Mouse (Mus musculus) lung, embryonic 14.5 days (tissue): ENCODE measurements around the gene Tpd52l1. TPM values are rescaled to one million over a fixed set of nuclear protein-coding genes. Genes with fewer than 3 reads are reported as not detected.

Source experiments
- ATAC-seq: fragments of 200-750 bp; cut with Nextera tagmentation; 2 replicates; pipeline ENCODE4 v1.8.0; 2017; ENCODE audit warnings: mild to moderate bottlenecking, moderate TSS enrichment, moderate library complexity; ENCODE audit not compliant: insufficient read depth
- DNase-seq: peaks from one replicate; pipeline ENCODE4 v3.0.0-alpha.2; 2015
- H3K27ac ChIP-seq: fragments of 300-500 bp; sonication (generic); 2 replicates; pipeline ENCODE4 v1.5.1; 2014; ENCODE audit warnings: low read depth, mild to moderate bottlenecking, moderate library complexity
- H3K27me3 ChIP-seq: fragments of 300-500 bp; sonication (generic); 2 replicates; pipeline ENCODE4 v1.6.1; 2014; ENCODE audit warnings: low read length, control low read depth; ENCODE audit not compliant: insufficient read depth
- H3K36me3 ChIP-seq: fragments of 300-500 bp; sonication (generic); 2 replicates; pipeline ENCODE4 v1.6.1; 2014; ENCODE audit warnings: control low read depth; ENCODE audit not compliant: insufficient read depth
- H3K4me1 ChIP-seq: fragments of 300-500 bp; sonication (generic); 2 replicates; pipeline ENCODE4 v1.6.1; 2014; ENCODE audit warnings: antibody characterized with exemption, control low read depth; ENCODE audit not compliant: insufficient read depth
- H3K4me2 ChIP-seq: fragments of 300-500 bp; sonication (generic); 2 replicates; pipeline ENCODE4 v1.6.1; 2014; ENCODE audit warnings: mild to moderate bottlenecking
- H3K4me3 ChIP-seq: fragments of 300-500 bp; sonication (generic); 2 replicates; pipeline ENCODE4 v1.5.1; 2014; ENCODE audit warnings: low read depth, low read length
- H3K9ac ChIP-seq: fragments of 300-500 bp; sonication (generic); 2 replicates; pipeline ENCODE4 v1.6.1; 2014
- H3K9me3 ChIP-seq: fragments of 300-500 bp; sonication (generic); 2 replicates; pipeline ENCODE4 v1.6.1; 2016; ENCODE audit warnings: low read depth, low read length, control low read depth
- CTCF ChIP-seq: IDR thresholded peaks from 2 replicates; pipeline ENCODE4 v1.5.1; 2016; ENCODE audit warnings: antibody characterized with exemption, low read depth
- WGBS: fragments of 180-500 bp; shearing (Covaris S2); extraction: QIAGEN DNeasy Blood & Tissue Kit; methylation state at CpG from one replicate; pipeline ENCODE4 v1.1.7; 2014; 5-methylcytosine and 5-hydroxymethylcytosine counted together
- polyA plus RNA-seq: library from polyadenylated mRNA; unstranded; fragments of >200 nt; fragmentation: Nextera tagmentation; extraction: Ambion mirVana; gene quantifications from 2 replicates; pipeline ENCODE4 v1.2.1, GENCODE M21; 2014

Tpd52l1 gene
- polyA plus RNA-seq, 1 experiment from 2014 or later: 27.7 TPM

- no peaks in the 10 kb centered on the region for H3K9me3 ChIP-seq
- no peak overlapping the region for H3K27ac ChIP-seq
- no peak overlapping the region for H3K4me3 ChIP-seq
- H3K4me2 ChIP-seq: no peak overlapping the region
- no peaks in the 10 kb centered on the region for H3K36me3 ChIP-seq
- H3K9ac ChIP-seq: no peak overlapping the region
- 25% methylated on average over 1 of the region's 1 CpGs for WGBS
- ATAC-seq: no peak
- H3K4me1 ChIP-seq: no peaks in the 10 kb centered on the region
- DNase-seq: no peak
- TF ChIP-seq CTCF: no peak
- H3K27me3 ChIP-seq: no peaks in the 10 kb centered on the region
Observed at GRCm38 (mm10) chr10:31307024-31307598, 138.6 kb downstream of the Tpd52l1 start.

GRCm38 (mm10) chr10:31303446-31303845 is 142.3 kb downstream of the Tpd52l1 start:
- WGBS: 97% methylated on average over 2 of the region's 2 CpGs
- ATAC-seq: no peak

GRCm38 (mm10) chr10:31300292-31300691 is 145.5 kb downstream of the Tpd52l1 start:
- Histone ChIP-seq H3K4me1 (no peaks in the 10 kb centered on the region), H3K36me3 (no peaks in the 10 kb centered on the region), H3K9me3 (no peaks in the 10 kb centered on the region), H3K4me3 (no peak overlapping the region), H3K9ac (no peak overlapping the region), H3K27ac (no peak overlapping the region), H3K27me3 (no peaks in the 10 kb centered on the region), H3K4me2 (no peak overlapping the region)
- ATAC-seq (no peak), DNase-seq (no peak)
- TF ChIP-seq CTCF: no peak
- WGBS: 69% methylated on average over 1 of the region's 1 CpGs

More at GRCm38 (mm10) chr10:31303446-31303845, 142.3 kb downstream of the Tpd52l1 start:
- TF ChIP-seq CTCF: no peak
- Histone ChIP-seq H3K4me3 (no peak overlapping the region), H3K36me3 (no peaks in the 10 kb centered on the region), H3K4me1 (no peaks in the 10 kb centered on the region), H3K27me3 (no peaks in the 10 kb centered on the region), H3K27ac (no peak overlapping the region), H3K9ac (no peak overlapping the region), H3K4me2 (no peak overlapping the region), H3K9me3 (no peaks in the 10 kb centered on the region)
- DNase-seq: no peak

- Histone ChIP-seq H3K4me1 (no peaks in the 10 kb centered on the region), H3K4me2 (no peak overlapping the region), H3K36me3 (no peaks in the 10 kb centered on the region), H3K27me3 (no peaks in the 10 kb centered on the region), H3K9ac (no peak overlapping the region), H3K27ac (no peak overlapping the region), H3K4me3 (no peak overlapping the region), H3K9me3 (no peaks in the 10 kb centered on the region)
- DNase-seq (peak; percentile 89), ATAC-seq (peak; percentile 47; the same call in 1 of the 2 replicates)
- peak; percentile 88 for TF ChIP-seq CTCF
- 27% methylated on average over 6 of the region's 6 CpGs for WGBS
Observed at GRCm38 (mm10) chr10:31298921-31299574, 146.7 kb downstream of the Tpd52l1 start.

GRCm38 (mm10) chr10:31298263-31298662 is 147.5 kb downstream of the Tpd52l1 start:
- no peak overlapping the region for H3K27ac ChIP-seq
- no peaks in the 10 kb centered on the region for H3K27me3 ChIP-seq
- no peak for DNase-seq
- 56% methylated on average over 2 of the region's 2 CpGs for WGBS
- no peak overlapping the region for H3K4me3 ChIP-seq
- no peak overlapping the region for H3K9ac ChIP-seq
- ATAC-seq: no peak
- no peak for TF ChIP-seq CTCF
- no peaks in the 10 kb centered on the region for H3K9me3 ChIP-seq
- no peak overlapping the region for H3K4me2 ChIP-seq
- no peaks in the 10 kb centered on the region for H3K36me3 ChIP-seq
- H3K4me1 ChIP-seq: no peaks in the 10 kb centered on the region

GRCm38 (mm10) chr10:31297106-31297505 is 148.7 kb downstream of the Tpd52l1 start:
- 65% methylated on average over 4 of the region's 4 CpGs for WGBS

GRCm38 (mm10) chr10:31296458-31296857 is 149.3 kb downstream of the Tpd52l1 start:
- Histone ChIP-seq H3K9me3 (no peaks in the 10 kb centered on the region), H3K4me1 (no peaks in the 10 kb centered on the region), H3K9ac (no peak overlapping the region), H3K4me2 (no peak overlapping the region), H3K27me3 (no peaks in the 10 kb centered on the region), H3K4me3 (no peak overlapping the region), H3K27ac (no peak overlapping the region), H3K36me3 (no peaks in the 10 kb centered on the region)
- WGBS: 25% methylated on average over 1 of the region's 1 CpGs
- no peak for DNase-seq
- ATAC-seq: no peak
- no peak for TF ChIP-seq CTCF

More at GRCm38 (mm10) chr10:31297106-31297505, 148.7 kb downstream of the Tpd52l1 start:
- no peaks in the 10 kb centered on the region for H3K9me3 ChIP-seq
- DNase-seq: no peak
- H3K4me2 ChIP-seq: no peak overlapping the region
- no peak overlapping the region for H3K27ac ChIP-seq
- no peak overlapping the region for H3K9ac ChIP-seq
- H3K36me3 ChIP-seq: no peaks in the 10 kb centered on the region
- H3K27me3 ChIP-seq: no peaks in the 10 kb centered on the region
- no peak overlapping the region for H3K4me3 ChIP-seq
- ATAC-seq: no peak
- no peak for TF ChIP-seq CTCF
- no peaks in the 10 kb centered on the region for H3K4me1 ChIP-seq
